Mouse (Mus musculus) brown adipose tissue, adult 24 weeks (tissue): Measurements from ENCODE around the gene Ell. TPM values are rescaled to one million over a fixed set of nuclear protein-coding genes. Genes with fewer than 3 reads are reported as not detected.

ENCODE experiments used
- H3K27ac ChIP-seq: fragments of 200-500 bp; replicated peaks from 2 replicates; pipeline ENCODE4 v1.5.1; 2012; ENCODE audit warnings: low read depth, mild to moderate bottlenecking, low read length
- H3K4me1 ChIP-seq: fragments of 200-500 bp; 2 replicates; pipeline ENCODE4 v1.6.1; 2012; ENCODE audit warnings: low read length, mixed read lengths; ENCODE audit not compliant: control insufficient read depth, insufficient read depth, insufficient read length
- H3K4me3 ChIP-seq: fragments of 200-500 bp; 2 replicates; pipeline ENCODE4 v1.5.1; 2012; ENCODE audit warnings: low read depth, mild to moderate bottlenecking, low read length, moderate library complexity; ENCODE audit not compliant: insufficient read depth
- polyA plus RNA-seq: library from polyadenylated mRNA; stranded (reverse); fragments of >200 nt; gene quantifications from 2 replicates; pipeline ENCODE4 v1.2.4, GENCODE M21; 2012; ENCODE audit not compliant: missing spikeins, insufficient read depth, insufficient read length

The Ell gene
- polyA plus RNA-seq, 1 experiment, result 9.1 TPM

DNA sequence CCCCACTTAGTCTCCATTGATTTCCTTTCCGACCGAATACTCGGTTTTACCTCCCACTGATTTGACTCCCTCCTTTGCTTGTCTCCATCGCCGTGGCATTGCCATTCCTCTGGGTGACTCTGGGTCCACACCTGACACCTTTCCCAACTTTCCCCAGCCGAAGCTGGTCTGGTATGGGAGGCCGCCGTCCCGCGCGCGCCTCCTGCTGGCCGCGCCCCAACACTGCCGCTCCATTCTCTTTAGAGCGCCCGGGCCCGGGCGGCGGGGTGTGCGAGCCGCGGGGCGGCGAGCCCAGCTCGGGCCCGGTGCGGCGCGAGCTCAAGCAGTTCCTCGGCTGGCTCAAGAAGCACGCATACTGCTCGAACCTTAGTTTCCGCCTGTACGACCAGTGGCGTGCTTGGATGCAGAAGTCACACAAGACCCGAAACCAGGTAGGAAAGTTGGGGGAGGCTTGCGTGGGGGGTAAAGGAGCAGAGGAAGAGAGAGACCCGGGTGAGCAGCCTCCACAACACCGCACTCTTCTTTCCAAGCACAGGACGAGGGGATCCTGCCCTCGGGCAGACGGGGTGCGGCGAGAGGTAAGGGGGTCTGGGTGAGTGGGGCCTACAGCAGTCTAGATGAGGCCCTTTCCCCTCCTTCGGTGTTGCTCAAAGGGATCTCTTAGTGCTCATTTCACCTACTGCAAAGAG is 36.1 kb upstream of the Ell start:
- Histone ChIP-seq H3K4me3 (no peak overlapping the region), H3K27ac (no peak overlapping the region), H3K4me1 (peaks cover 5% of the 10 kb centered on the region; the same call in 1 of the 2 replicates)

DNA sequence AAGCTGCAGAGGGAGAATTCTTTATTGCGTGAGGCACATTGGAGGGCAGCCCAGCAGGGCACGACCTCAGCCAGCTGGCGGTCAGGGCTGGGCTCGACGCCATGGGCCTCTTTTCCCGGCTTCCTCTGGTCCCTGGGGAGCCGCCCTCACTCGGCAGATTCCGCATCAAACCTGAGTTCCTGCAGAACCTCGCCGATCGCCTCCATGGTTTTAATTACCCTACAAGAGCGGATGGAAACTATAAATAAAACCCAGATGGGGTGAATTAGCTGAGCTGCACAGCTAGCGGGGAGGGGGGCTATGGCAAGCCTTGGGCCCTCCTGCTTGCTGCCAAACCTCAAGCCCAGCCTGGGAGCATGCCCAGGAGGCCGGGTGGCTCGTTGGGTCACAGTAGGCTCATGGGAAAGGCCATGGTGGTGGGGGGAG is 35.0 kb upstream of the Ell start:
- H3K4me3 ChIP-seq, result no peak overlapping the region
- no peak overlapping the region for H3K27ac ChIP-seq
- peaks cover 10% of the 10 kb centered on the region; the same call in 1 of the 2 replicates for H3K4me1 ChIP-seq

DNA sequence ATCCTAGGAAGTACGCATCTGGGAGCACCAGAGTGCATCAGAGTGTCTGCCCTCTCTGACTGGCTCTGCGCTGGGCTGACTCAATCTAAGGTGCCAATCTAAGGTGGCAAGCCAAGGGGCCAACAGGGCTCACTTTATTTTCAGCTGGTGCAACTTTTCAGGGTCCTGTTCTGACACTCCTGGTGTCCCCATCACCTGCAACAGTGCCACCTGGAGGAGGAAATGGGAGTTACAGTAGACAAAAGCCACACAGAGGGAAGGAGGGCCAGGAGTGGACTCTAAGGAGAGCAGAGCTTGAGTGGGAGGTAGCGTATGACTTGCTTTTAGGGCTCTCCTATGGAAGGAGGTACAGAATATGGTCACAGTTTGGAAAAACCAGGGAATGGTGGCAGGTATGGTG is 34.4 kb upstream of the Ell start:
- peaks cover 11% of the 10 kb centered on the region; the same call in 1 of the 2 replicates for H3K4me1 ChIP-seq

GRCm38 (mm10) chr8:70505698-70506327 is 33.4 kb upstream of the Ell start:
- H3K27ac ChIP-seq, result 0 out of 2 replicates have a peak overlapping the region, but pooled peaks have one; percentile 6
- peaks cover 11% of the 10 kb centered on the region; the same call in 1 of the 2 replicates for H3K4me1 ChIP-seq
- peak overlapping the region; percentile 62 for H3K4me3 ChIP-seq

More for the DNA sequence above, 34.4 kb upstream of the Ell start:
- H3K4me3 ChIP-seq, result no peak overlapping the region; the same call in 1 of the 2 replicates
- H3K27ac ChIP-seq, result no peak overlapping the region

- H3K27ac ChIP-seq, result 0 out of 2 replicates have a peak within 1 kb of the TSS, but pooled peaks have one; percentile 6
- H3K4me1 ChIP-seq, result peaks cover 14% of the 10 kb centered on the region
These were observed 32.8 kb upstream of the Ell start, which contains the start of gene Rex1bd for GRCm38 (mm10) chr8:70506328-70507026. TSS of gene Rex1bd (minus strand) at chr8:70506752.

DNA sequence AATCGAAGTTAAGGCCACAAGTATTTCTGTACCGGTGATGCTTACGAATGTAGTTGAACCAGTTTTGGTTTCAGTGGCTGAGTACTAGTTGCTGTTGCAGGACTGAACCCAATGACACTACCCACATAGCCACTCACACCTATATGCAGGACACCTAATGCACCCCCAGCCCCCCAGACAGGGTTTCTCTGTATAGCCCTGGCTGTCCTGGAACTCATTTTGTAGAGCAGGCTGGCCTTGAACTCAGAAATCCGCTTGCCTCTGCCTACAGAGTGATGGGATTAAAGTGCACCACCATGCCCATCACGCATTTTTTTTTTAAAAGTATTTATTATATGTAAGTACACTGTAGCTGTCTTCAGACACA is 32.2 kb upstream of the Ell start:
- Histone ChIP-seq H3K27ac (no peak overlapping the region), H3K4me1 (peaks cover 18% of the 10 kb centered on the region), H3K4me3 (peak overlapping the region; percentile 4; the same call in 1 of the 2 replicates)

More at GRCm38 (mm10) chr8:70506328-70507026, 32.8 kb upstream of the Ell start, which contains the start of gene Rex1bd:
- peak within 1 kb of the TSS; percentile 62 for H3K4me3 ChIP-seq

- Histone ChIP-seq H3K4me3 (peak overlapping the region; percentile 80), H3K4me1 (peaks cover 18% of the 10 kb centered on the region), H3K27ac (peak overlapping the region; percentile 79)
These were observed 29.8 kb upstream of the Ell start for GRCm38 (mm10) chr8:70509281-70509952.

GRCm38 (mm10) chr8:70510228-70510915 is 28.9 kb upstream of the Ell start, which contains the start of gene Uba52:
TSS of gene Uba52 (minus strand) at chr8:70510801.
- Histone ChIP-seq H3K4me3 (peak within 1 kb of the TSS; percentile 97), H3K4me1 (peaks cover 18% of the 10 kb centered on the region), H3K27ac (peak within 1 kb of the TSS; percentile 98)

DNA sequence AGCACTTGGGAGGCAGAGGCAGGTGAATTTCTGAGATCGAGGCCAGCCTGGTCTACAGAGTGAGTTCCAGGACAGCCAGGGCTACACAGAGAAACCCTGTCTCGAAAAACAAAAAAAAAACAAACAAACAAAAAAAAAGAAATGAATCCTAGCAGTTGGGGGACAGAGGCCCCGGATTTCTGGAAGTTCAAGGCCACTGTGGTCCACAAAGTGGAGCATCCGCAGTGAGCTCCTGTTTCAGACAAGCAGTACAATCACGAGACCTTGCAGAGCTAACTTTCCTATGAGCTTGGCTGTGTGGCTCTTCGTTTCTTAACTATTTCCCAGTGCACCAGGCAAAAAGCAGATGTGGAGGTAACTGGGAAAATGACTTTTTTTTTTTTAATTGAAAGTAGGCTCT is 28.1 kb upstream of the Ell start:
- Histone ChIP-seq H3K27ac (0 out of 2 replicates have a peak overlapping the region, but pooled peaks have one; percentile 98), H3K4me3 (peak overlapping the region; percentile 97), H3K4me1 (peaks cover 13% of the 10 kb centered on the region)

DNA sequence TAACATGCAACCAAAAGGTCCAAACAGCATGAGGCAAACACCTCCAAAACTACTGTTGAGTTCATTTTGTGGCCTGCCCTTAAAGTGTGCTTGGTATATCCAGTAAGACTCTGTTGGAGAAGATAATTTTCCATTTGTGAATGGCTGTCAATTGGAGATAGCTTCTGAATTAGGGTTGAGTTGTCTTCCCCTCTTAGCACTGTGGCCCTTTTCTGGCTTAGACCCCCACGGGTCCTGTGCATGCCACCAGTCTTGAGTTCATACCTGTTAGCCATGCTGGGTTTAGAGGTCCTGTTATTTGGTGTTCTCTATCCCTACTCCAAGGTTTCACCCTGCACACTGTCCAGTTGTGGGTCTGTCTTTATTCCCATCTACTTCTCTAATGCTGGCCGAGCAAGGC is 27.5 kb upstream of the Ell start:
- Histone ChIP-seq H3K4me1 (peaks cover 13% of the 10 kb centered on the region), H3K4me3 (no peak overlapping the region)

GRCm38 (mm10) chr8:70512253-70512903 is 26.9 kb upstream of the Ell start:
- Histone ChIP-seq H3K27ac (no peak overlapping the region), H3K4me3 (no peak overlapping the region), H3K4me1 (peaks cover 13% of the 10 kb centered on the region)

More for the DNA sequence above, 27.5 kb upstream of the Ell start:
- no peak overlapping the region for H3K27ac ChIP-seq

- Histone ChIP-seq H3K4me3 (no peak overlapping the region), H3K27ac (no peak overlapping the region), H3K4me1 (peaks cover 13% of the 10 kb centered on the region)
These were observed 25.8 kb upstream of the Ell start for GRCm38 (mm10) chr8:70513441-70513840.

GRCm38 (mm10) chr8:70517940-70518643 is 21.2 kb upstream of the Ell start:
- H3K27ac ChIP-seq, result no peak overlapping the region
- H3K4me3 ChIP-seq, result no peak overlapping the region
- peaks cover 3% of the 10 kb centered on the region; the same call in 1 of the 2 replicates for H3K4me1 ChIP-seq
